Mouse (Mus musculus): ENCODE measurements around the gene Rps5.

DNA sequence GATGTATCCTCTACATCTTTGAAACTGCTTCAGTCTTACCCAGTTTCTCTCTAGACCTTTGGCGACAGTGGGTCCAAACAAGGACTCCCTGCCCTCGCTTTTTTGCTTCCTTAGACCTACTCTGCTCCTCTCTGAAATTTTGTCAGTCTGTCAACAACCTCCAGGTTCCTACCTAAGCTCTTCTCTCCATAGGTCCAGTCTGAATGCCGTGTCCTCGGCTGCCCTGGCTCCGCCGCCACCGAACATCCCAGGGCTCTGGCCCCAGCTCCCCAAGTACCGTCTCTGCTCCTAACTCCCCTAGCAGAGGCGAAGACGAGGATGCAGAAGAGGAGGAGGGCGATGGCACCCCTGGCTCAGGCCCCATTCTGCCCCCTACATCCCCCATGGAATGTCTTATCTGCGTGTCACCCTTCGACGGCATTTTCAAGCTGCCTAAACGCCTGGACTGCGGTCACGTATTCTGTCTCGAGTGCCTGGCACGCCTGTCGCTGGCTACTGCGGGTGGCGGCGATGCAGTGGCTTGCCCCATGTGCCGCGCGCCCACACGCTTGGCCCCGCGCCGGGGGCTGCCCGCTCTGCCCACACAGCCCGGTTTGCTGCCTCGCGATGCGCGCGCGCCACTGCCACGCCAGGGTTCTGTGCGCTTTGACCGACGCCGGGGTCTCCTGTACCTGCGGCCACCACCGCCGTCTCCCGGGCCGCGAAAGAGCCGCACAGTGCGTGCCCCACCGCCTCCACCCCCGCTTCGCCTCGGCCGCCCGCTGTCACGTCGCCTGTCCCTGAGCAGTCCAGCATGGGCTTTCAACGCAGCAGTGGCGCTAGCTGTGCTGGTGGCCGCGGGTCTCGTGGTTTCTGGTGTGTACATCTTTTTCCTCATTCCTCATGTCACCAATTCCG is 5.9 kb downstream of the Rps5 start:
- TF ChIP-seq CTCF (IDR thresholded peaks at IDR 0.05; ENCODE audit: extremely low read depth, insufficient read depth, low read length) (no peak), POLR2A (IDR thresholded peaks at IDR 0.05; ENCODE audit: extremely low read depth, insufficient read depth, low read length) (no peak)

Data from cortical plate, adult 2 months (tissue).